Mouse (Mus musculus) cerebellum, postnatal 14 days (tissue): ENCODE measurements at regions not wholly inside any gene's neighbourhood (a gene's known extent, or its start where the extent isn't known, plus 50 kb on each side); places are given as distances from the start of the nearest gene placed in this dataset.

Experiments used
- DNase-seq, 2 experiments: peaks; one replicate each; pipeline ENCODE4 v3.0.0; 2021; ENCODE audit warnings: mixed read lengths in 2 of 2

DNA sequence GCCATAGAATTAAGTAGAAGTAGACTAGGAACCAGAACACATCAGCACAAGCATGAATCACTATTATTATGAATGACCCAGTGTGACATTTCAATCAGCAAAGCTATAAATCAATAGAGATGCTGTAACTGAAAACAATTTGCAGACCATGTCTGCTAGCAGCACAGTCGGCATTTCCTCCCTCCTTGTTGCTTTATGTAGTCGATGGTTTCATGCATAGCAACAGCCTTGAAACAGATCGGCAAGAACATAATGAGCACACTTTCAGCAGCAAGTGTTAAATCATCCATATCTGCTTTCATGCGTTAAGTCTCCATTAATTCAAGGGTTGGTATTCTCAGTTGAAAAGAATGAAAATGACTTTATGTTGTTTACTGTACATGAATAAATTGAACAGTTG lies 3669.2 kb downstream of the 9330182O14Rik start:
- DNase-seq: no peak
